Mouse (Mus musculus) intestine, embryonic 16.5 days (tissue): ENCODE data around the gene Pxn. TPM values are rescaled to one million over a fixed set of nuclear protein-coding genes. Genes with fewer than 3 reads are reported as not detected.
"Not testable (repeated sequence)": the region's sequence is repeated elsewhere in the genome, so short reads cannot be mapped to it uniquely, and the experiment has no call there.

ENCODE experiments used
- ATAC-seq: fragments of 200-750 bp; cut with Nextera tagmentation; 2 replicates; pipeline ENCODE4 v1.8.0; 2017; ENCODE audit warnings: moderate TSS enrichment, moderate library complexity
- H3K27ac ChIP-seq: fragments of 300-500 bp; sonication (generic); 2 replicates; pipeline ENCODE4 v1.5.1; 2014; ENCODE audit warnings: mild to moderate bottlenecking, low read length
- H3K27me3 ChIP-seq: fragments of 300-500 bp; sonication (generic); replicated peaks from 2 replicates; pipeline ENCODE4 v1.6.1; 2014; ENCODE audit warnings: low read length, control low read depth, mixed read lengths; ENCODE audit not compliant: control insufficient read depth, insufficient read depth
- H3K36me3 ChIP-seq: fragments of 300-500 bp; sonication (generic); 2 replicates; pipeline ENCODE4 v1.6.1; 2014; ENCODE audit warnings: low read length, control low read depth; ENCODE audit not compliant: control insufficient read depth, insufficient read depth
- H3K4me1 ChIP-seq: fragments of 300-500 bp; sonication (generic); 2 replicates; pipeline ENCODE4 v1.6.1; 2014; ENCODE audit warnings: low read length, control low read depth, mixed read lengths; ENCODE audit not compliant: control insufficient read depth, insufficient read depth
- H3K4me2 ChIP-seq: fragments of 300-500 bp; sonication (generic); 2 replicates; pipeline ENCODE4 v1.6.1; 2014; ENCODE audit warnings: low read depth, low read length, control low read depth
- H3K4me3 ChIP-seq: fragments of 300-500 bp; sonication (generic); 2 replicates; pipeline ENCODE4 v1.5.1; 2014; ENCODE audit warnings: mild to moderate bottlenecking, low read length
- H3K9ac ChIP-seq: fragments of 300-500 bp; sonication (generic); 2 replicates; pipeline ENCODE4 v1.6.1; 2014; ENCODE audit warnings: low read depth, low read length
- H3K9me3 ChIP-seq: fragments of 300-500 bp; sonication (generic); 2 replicates; pipeline ENCODE4 v1.6.1; 2016; ENCODE audit warnings: low read length, control low read depth; ENCODE audit not compliant: control insufficient read depth
- WGBS: fragments of 180-500 bp; shearing (Covaris S2); extraction: QIAGEN DNeasy Blood & Tissue Kit; methylation state at CpG from one replicate; pipeline ENCODE4 v1.1.7; 2014; 5-methylcytosine and 5-hydroxymethylcytosine counted together
- polyA plus RNA-seq: library from polyadenylated mRNA; unstranded; fragments of >200 nt; fragmentation: Nextera tagmentation; extraction: Ambion mirVana; gene quantifications from 2 replicates; pipeline ENCODE4 v1.2.1, GENCODE M21; 2015

The Pxn gene
- polyA plus RNA-seq, 1 experiment from 2014 or later = 71.9 TPM

- H3K36me3 ChIP-seq = peaks cover 8% of the 10 kb centered on the region; the same call in 1 of the 2 replicates
- H3K9me3 ChIP-seq = no peaks in the 10 kb centered on the region
- ATAC-seq = peak; percentile 87
- peaks cover 26% of the 10 kb centered on the region for H3K4me1 ChIP-seq
- peak within 1 kb of the TSS; percentile 43 for H3K27ac ChIP-seq
- WGBS = 2% methylated on average over 55 of the region's 55 CpGs
- H3K4me3 ChIP-seq = peak within 1 kb of the TSS; percentile 96
- H3K4me2 ChIP-seq = peak within 1 kb of the TSS; percentile 62
- no peaks in the 10 kb centered on the region for H3K27me3 ChIP-seq
- H3K9ac ChIP-seq = peak within 1 kb of the TSS; percentile 92
Observed at GRCm38 (mm10) chr5:115564737-115565393, 58.4 kb downstream of the Pxn start, which contains the start of gene Gcn1l1. Gene Gcn1l1 (plus strand): TSS chr5:115565254.

GRCm38 (mm10) chr5:115565403-115565802 is 58.9 kb downstream of the Pxn start:
- Histone ChIP-seq H3K9ac (peak overlapping the region; percentile 92), H3K27ac (peak overlapping the region; percentile 43), H3K4me1 (peaks cover 24% of the 10 kb centered on the region), H3K4me3 (peak overlapping the region; percentile 96), H3K9me3 (no peaks in the 10 kb centered on the region), H3K4me2 (peak overlapping the region; percentile 62), H3K27me3 (no peaks in the 10 kb centered on the region), H3K36me3 (peaks cover 8% of the 10 kb centered on the region; the same call in 1 of the 2 replicates)
- under 1% methylated on average over 39 of the region's 46 CpGs for WGBS
- ATAC-seq = peak; percentile 29

- Histone ChIP-seq H3K4me1 (peaks cover 16% of the 10 kb centered on the region), H3K27me3 (no peaks in the 10 kb centered on the region), H3K4me2 (no peak overlapping the region; the same call in 1 of the 2 replicates), H3K27ac (peak overlapping the region; percentile 61; the same call in 1 of the 2 replicates), H3K36me3 (peaks cover 4% of the 10 kb centered on the region; the same call in 1 of the 2 replicates), H3K9ac (no peak overlapping the region), H3K9me3 (no peaks in the 10 kb centered on the region), H3K4me3 (no peak overlapping the region)
- WGBS = 42% methylated on average over 10 of the region's 10 CpGs
- ATAC-seq = peak; percentile 24; the same call in 1 of the 2 replicates
Observed at GRCm38 (mm10) chr5:115568681-115569080, 62.2 kb downstream of the Pxn start.

GRCm38 (mm10) chr5:115569308-115569707 is 62.8 kb downstream of the Pxn start:
- H3K4me1 ChIP-seq = peaks cover 16% of the 10 kb centered on the region
- no peak for ATAC-seq
- peak overlapping the region; percentile 24; the same call in 1 of the 2 replicates for H3K27ac ChIP-seq

GRCm38 (mm10) chr5:115569721-115570120 is 63.2 kb downstream of the Pxn start:
- no peaks in the 10 kb centered on the region for H3K27me3 ChIP-seq
- peaks cover 4% of the 10 kb centered on the region; the same call in 1 of the 2 replicates for H3K36me3 ChIP-seq
- 82% methylated on average over 4 of the region's 4 CpGs for WGBS
- no peak for ATAC-seq
- H3K4me2 ChIP-seq = no peak overlapping the region
- H3K27ac ChIP-seq = no peak overlapping the region
- no peaks in the 10 kb centered on the region for H3K9me3 ChIP-seq
- peaks cover 13% of the 10 kb centered on the region for H3K4me1 ChIP-seq
- H3K4me3 ChIP-seq = no peak overlapping the region
- no peak overlapping the region for H3K9ac ChIP-seq

More at GRCm38 (mm10) chr5:115569308-115569707, 62.8 kb downstream of the Pxn start:
- WGBS = 68% methylated on average over 11 of the region's 11 CpGs
- H3K9ac ChIP-seq = no peak overlapping the region
- no peaks in the 10 kb centered on the region for H3K27me3 ChIP-seq
- no peaks in the 10 kb centered on the region for H3K9me3 ChIP-seq
- peaks cover 4% of the 10 kb centered on the region; the same call in 1 of the 2 replicates for H3K36me3 ChIP-seq
- no peak overlapping the region for H3K4me3 ChIP-seq
- no peak overlapping the region for H3K4me2 ChIP-seq

- 84% methylated on average over 7 of the region's 7 CpGs for WGBS
- Histone ChIP-seq H3K27me3 (no peaks in the 10 kb centered on the region), H3K4me1 (peaks cover 9% of the 10 kb centered on the region), H3K27ac (no peak overlapping the region), H3K36me3 (peaks cover 4% of the 10 kb centered on the region; the same call in 1 of the 2 replicates), H3K4me2 (no peak overlapping the region), H3K4me3 (no peak overlapping the region), H3K9me3 (no peaks in the 10 kb centered on the region), H3K9ac (no peak overlapping the region)
- ATAC-seq = no peak
Observed at GRCm38 (mm10) chr5:115571086-115571485, 64.6 kb downstream of the Pxn start.

GRCm38 (mm10) chr5:115572679-115573535 is 66.4 kb downstream of the Pxn start:
- peaks cover 6% of the 10 kb centered on the region; the same call in 1 of the 2 replicates for H3K36me3 ChIP-seq
- H3K9ac ChIP-seq = peak overlapping the region; percentile 36; the same call in 1 of the 2 replicates
- 0 out of 2 replicates have a peak, but pooled peaks have one; percentile 23 for ATAC-seq
- WGBS = 44% methylated on average over 17 of the region's 17 CpGs
- H3K27me3 ChIP-seq = no peaks in the 10 kb centered on the region
- H3K27ac ChIP-seq = peak overlapping the region; percentile 78
- H3K4me1 ChIP-seq = peaks cover 4% of the 10 kb centered on the region; the same call in 1 of the 2 replicates
- no peaks in the 10 kb centered on the region for H3K9me3 ChIP-seq
- H3K4me2 ChIP-seq = no peak overlapping the region
- no peak overlapping the region for H3K4me3 ChIP-seq

- H3K9ac ChIP-seq = no peak overlapping the region
- H3K36me3 ChIP-seq = peaks cover 22% of the 10 kb centered on the region
- 82% methylated on average over 8 of the region's 8 CpGs for WGBS
- no peaks in the 10 kb centered on the region for H3K27me3 ChIP-seq
- no peak overlapping the region for H3K4me3 ChIP-seq
- no peak for ATAC-seq
- H3K4me2 ChIP-seq = no peak overlapping the region
- H3K4me1 ChIP-seq = no peaks in the 10 kb centered on the region
- H3K27ac ChIP-seq = no peak overlapping the region
- no peaks in the 10 kb centered on the region for H3K9me3 ChIP-seq
Observed at GRCm38 (mm10) chr5:115574992-115575391, 68.5 kb downstream of the Pxn start.

- H3K4me2 ChIP-seq, H3K4me3 ChIP-seq, H3K9me3 ChIP-seq, H3K27ac ChIP-seq, ATAC-seq, H3K27me3 ChIP-seq, H3K9ac ChIP-seq, H3K4me1 ChIP-seq: not testable (repeated sequence)
- WGBS = 96% methylated on average over 4 of the region's 4 CpGs
- peaks cover 45% of the 10 kb centered on the region for H3K36me3 ChIP-seq
Observed at GRCm38 (mm10) chr5:115577686-115578085, 71.2 kb downstream of the Pxn start.
